19 mouse cellular contexts compared by ENCODE assay signal in the genomic region with DNA sequence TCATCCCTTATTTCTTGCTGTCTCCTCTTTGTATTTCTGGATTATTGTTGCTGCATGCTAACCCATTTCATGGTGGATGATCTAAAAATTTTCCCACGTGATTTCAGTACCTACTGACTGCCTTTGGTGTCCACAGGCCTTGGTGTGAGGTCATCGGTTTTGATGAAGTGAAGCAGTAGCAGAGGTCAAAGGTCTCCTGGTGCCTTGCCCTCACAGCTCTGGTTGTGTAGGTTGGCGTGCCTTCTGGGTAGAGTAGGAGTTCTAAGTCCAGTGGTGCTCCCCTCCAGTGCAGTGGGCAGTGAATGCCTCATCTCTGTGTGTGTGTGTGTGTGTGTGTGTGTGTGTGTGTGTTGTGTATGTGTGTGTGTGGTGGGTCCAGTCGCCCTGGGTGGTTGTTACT. TPM values are rescaled to one million over a fixed set of nuclear protein-coding genes. Genes with fewer than 3 reads are reported as not detected.
DNase-seq lines count a peak whose midpoint lies in the region; ATAC-seq and TF ChIP-seq lines count a peak whose summit lies in the region.
"Had no signal": no experiment of that assay in that cellular context is flagged by ENCODE, and none has a peak within 500 bp of the region (broad histone marks: within the 10 kb centered on the region; RNA-seq: fewer than 3 reads in every experiment).

No protein-coding gene starts in this region.

- H3K4me1 ChIP-seq in liver, adult 2 months (ENCODE audit: control insufficient read depth, insufficient read depth, low read length): peaks cover 2% of the 10 kb centered on the region; the same call in 1 of the 2 replicates
- H3K4me1 ChIP-seq in kidney, embryonic 16.5 days (ENCODE audit: insufficient read depth, low read length): no peaks in the 10 kb centered on the region
- H3K4me1 ChIP-seq: embryonic facial prominence, embryonic 13.5 days; forebrain, embryonic 12.5 days had no signal

- peaks cover 10% of the 10 kb centered on the region; the same call in 1 of the 2 replicates for H3K36me3 ChIP-seq in liver, adult 2 months (ENCODE audit: control insufficient read depth, insufficient read depth, low read length)
- peaks cover 56% of the 10 kb centered on the region for H3K36me3 ChIP-seq in kidney, embryonic 16.5 days (ENCODE audit: insufficient read depth, low read length)

- peak; percentile 13; the same call in 1 of the 2 replicates for ATAC-seq in kidney, embryonic 16.5 days (ENCODE audit: low FRiP score, low TSS enrichment)
- ATAC-seq: activated CD4-positive, CD25-positive, alpha-beta regulatory T cell, adult 4 months; forebrain, embryonic 16.5 days; Patski had no signal

- WGBS in liver, adult 2 months: 29% methylated on average over 4 of the region's 4 CpGs
- 80% methylated on average over 4 of the region's 4 CpGs for WGBS in kidney, embryonic 16.5 days

- no peak for TF ChIP-seq POLR2A in liver, adult 2 months (IDR thresholded peaks at IDR 0.05; ENCODE audit: extremely low read depth, insufficient read depth, low read length)

- H3K4me3 ChIP-seq in liver, adult 2 months (ENCODE audit: insufficient read depth, low read depth, low read length): no peak overlapping the region
- no peak overlapping the region for H3K4me3 ChIP-seq in kidney, embryonic 16.5 days (ENCODE audit: low read length)
- H3K4me3 ChIP-seq: embryonic facial prominence, embryonic 13.5 days; forebrain, embryonic 12.5 days; heart, embryonic 12.5 days; hindbrain, embryonic 10.5 days had no signal

- peak; percentile 30 for DNase-seq in kidney, adult 18-20 months
- DNase-seq in kidney, postnatal 4 days: no peak
- peak; percentile 77 for DNase-seq in liver, adult 2 months (ENCODE audit: extremely low read depth, low read depth, low spot score)
- no peak for DNase-seq in liver
- DNase-seq in lung, postnatal 25 days (ENCODE audit: low spot score): no peak
- DNase-seq in heart, adult 18-20 months: no peak
- DNase-seq: adrenal gland, postnatal 14 days; cerebellum, adult 11-12 months; cerebellum, adult 9-10 months; cerebellum, postnatal 25 days; gastrocnemius, postnatal 14 days had no signal

- H3K27ac ChIP-seq in liver, adult 2 months (replicated peaks; ENCODE audit: insufficient read depth, low read depth, low read length): no peak overlapping the region
- no peak overlapping the region for H3K27ac ChIP-seq in kidney, embryonic 16.5 days (ENCODE audit: low read length)
- H3K27ac ChIP-seq: embryonic facial prominence, embryonic 13.5 days; forebrain, embryonic 12.5 days; hindbrain, embryonic 10.5 days had no signal

- no peaks in the 10 kb centered on the region for H3K27me3 ChIP-seq in liver, adult 2 months (ENCODE audit: control insufficient read depth, insufficient read depth, low read length)
- H3K27me3 ChIP-seq in kidney, embryonic 16.5 days (ENCODE audit: insufficient read depth, low read length): no peaks in the 10 kb centered on the region
- H3K27me3 ChIP-seq: embryonic facial prominence, embryonic 13.5 days; forebrain, embryonic 12.5 days; heart, embryonic 12.5 days; Patski had no signal

- no peak overlapping the region for H3K9ac ChIP-seq in liver, adult 2 months (ENCODE audit: low read depth, low read length)
- no peak overlapping the region for H3K9ac ChIP-seq in kidney, embryonic 16.5 days (replicated peaks; ENCODE audit: low read length)
- H3K9ac ChIP-seq: embryonic facial prominence, embryonic 13.5 days; forebrain, embryonic 12.5 days; heart, embryonic 12.5 days had no signal

- TF ChIP-seq CTCF in liver, adult 2 months (IDR thresholded peaks at IDR 0.05; ENCODE audit: low read depth, low read length): no peak

- no peaks in the 10 kb centered on the region for H3K79me2 ChIP-seq in liver, adult 2 months (ENCODE audit: control insufficient read depth, insufficient read depth, low read length)

- no peaks in the 10 kb centered on the region for H3K9me3 ChIP-seq in kidney, embryonic 16.5 days (ENCODE audit: low read length)
- H3K9me3 ChIP-seq: embryonic facial prominence, embryonic 13.5 days; forebrain, embryonic 12.5 days; heart, embryonic 12.5 days; hindbrain, embryonic 10.5 days had no signal

- no peak overlapping the region for H3K4me2 ChIP-seq in kidney, embryonic 16.5 days (replicated peaks; ENCODE audit: low read depth, low read length)
- H3K4me2 ChIP-seq: embryonic facial prominence, embryonic 13.5 days; forebrain, embryonic 12.5 days; heart, embryonic 12.5 days had no signal

RNA-seq across cellular contexts. Expression of gene Slc19a1, which starts 16.2 kb away (rescaled TPM):
- 2.9 and 5.2 TPM in 2 replicates for total RNA-seq in liver, adult 2 months (2014; rRNA removed)
- 14.8 and 15.9 TPM in 2 replicates for polyA plus RNA-seq in liver, adult 2 months (2012; rRNA removed)
- 58.4 and 60.3 TPM in 2 replicates for polyA plus RNA-seq in kidney, embryonic 16.5 days (2015; fragmentation: Nextera tagmentation; extraction: Ambion mirVana)
- 1 to 10 TPM; 5.4 to 6.7 TPM for total RNA-seq in heart, adult 18-20 months (2021)

Comparison
In these comparisons a context has a peak if more than half of its experiments do, and no peak if none do; other contexts are left out.
1. DNase-seq: peak in kidney, adult 18-20 months (single experiment) and liver, adult 2 months (single experiment); none in kidney, postnatal 4 days (0 of 2), liver (single experiment), lung, postnatal 25 days (single experiment) and heart, adult 18-20 months (0 of 2).